Mouse (Mus musculus) CH12.LX (cell line): Measurements from ENCODE around the gene Myo10. TPM values are rescaled to one million over a fixed set of nuclear protein-coding genes. Genes with fewer than 3 reads are reported as not detected.

ENCODE experiments used
- DNase-seq: peaks from one replicate; pipeline ENCODE4 v3.0.0-alpha.2; 2013; ENCODE audit errors: extremely low read depth
- H3K27ac ChIP-seq: 2 replicates; pipeline ENCODE4 v1.5.1; 2012; ENCODE audit warnings: low read depth, mild to moderate bottlenecking, control low read depth, moderate library complexity; ENCODE audit not compliant: insufficient read depth
- H3K27me3 ChIP-seq: replicated peaks from 2 replicates; pipeline ENCODE3; 2012; ENCODE audit warnings: inconsistent platforms
- H3K36me3 ChIP-seq, 2 experiments: replicated peaks in 1 of 2; 2 replicates each; pipeline versions ENCODE3 to v1.6.1; 2012; ENCODE audit warnings: inconsistent platforms in 1 of 2, low read length in 1 of 2, mild to moderate bottlenecking in 1 of 2, mixed read lengths in 1 of 2, moderate library complexity in 1 of 2; ENCODE audit not compliant: control insufficient read depth in 1 of 2, insufficient read depth in 1 of 2
- H3K4me1 ChIP-seq, 2 experiments: 2 replicates each; pipeline ENCODE4 v1.6.1; 2012; ENCODE audit warnings: inconsistent platforms in 1 of 2, moderate library complexity in 1 of 2; ENCODE audit not compliant: insufficient read depth in 2 of 2, control insufficient read depth in 1 of 2
- H3K4me2 ChIP-seq: 2 replicates; pipeline ENCODE4 v1.6.1; 2012; ENCODE audit warnings: low read depth, mild to moderate bottlenecking, control low read depth; ENCODE audit not compliant: poor library complexity, insufficient read depth, severe bottlenecking
- H3K4me3 ChIP-seq, 3 experiments: fragments of 150-350 bp in 1 of 3; sonication (generic) in 1 of 3; replicated peaks in 1 of 3; 2 replicates each; pipeline versions ENCODE3 to v1.5.1; 2011 to 2012; ENCODE audit warnings: low read depth in 2 of 3, low read length in 2 of 3, mild to moderate bottlenecking in 2 of 3, moderate library complexity in 2 of 3, control low read depth in 1 of 3, improper control_type of control experiment in 1 of 3, inconsistent platforms in 1 of 3, mixed read lengths in 1 of 3; ENCODE audit not compliant: poor library complexity in 1 of 3
- H3K79me2 ChIP-seq: replicated peaks from 2 replicates; pipeline ENCODE4 v1.6.1; 2012; ENCODE audit warnings: mild to moderate bottlenecking, moderate library complexity; ENCODE audit not compliant: control insufficient read depth, poor library complexity, insufficient read depth, severe bottlenecking; ENCODE audit errors: extremely low read depth
- H3K9ac ChIP-seq: 2 replicates; pipeline ENCODE4 v1.6.1; 2012; ENCODE audit warnings: low read depth, mild to moderate bottlenecking, control low read depth, moderate library complexity; ENCODE audit not compliant: insufficient read depth
- H3K9me3 ChIP-seq: replicated peaks from 2 replicates; pipeline ENCODE3; 2012; ENCODE audit warnings: low read length, inconsistent platforms, mixed read lengths
- CHD1 ChIP-seq: IDR thresholded peaks from 2 replicates; pipeline ENCODE4 v1.6.1; 2012; ENCODE audit warnings: low read depth, low read length, improper control_type of control experiment, inconsistent platforms
- CTCF ChIP-seq, 2 experiments: IDR thresholded peaks in 1 of 2; conservative IDR thresholded peaks in 1 of 2; 2 replicates each; pipeline ENCODE4 v1.5.1; 2011 to 2012; ENCODE audit warnings: low read depth in 2 of 2, low read length in 2 of 2, improper control_type of control experiment in 1 of 2, inconsistent platforms in 1 of 2, mild to moderate bottlenecking in 1 of 2, moderate library complexity in 1 of 2
- E2F4 ChIP-seq: IDR thresholded peaks from 2 replicates; pipeline ENCODE4 v1.6.1; 2011; ENCODE audit warnings: low read depth, low read length, improper control_type of control experiment; ENCODE audit not compliant: insufficient replicate concordance
- ELF1 ChIP-seq: IDR thresholded peaks from 2 replicates; pipeline ENCODE4 v1.6.1; 2014; ENCODE audit warnings: low read depth, mild to moderate bottlenecking, inconsistent platforms, low read length, improper control_type of control experiment
- EP300 ChIP-seq: IDR thresholded peaks from 2 replicates; pipeline ENCODE4 v1.6.1; 2011; ENCODE audit warnings: low read length, improper control_type of control experiment
- ETS1 ChIP-seq: conservative IDR thresholded peaks from 2 replicates; pipeline ENCODE4 v1.6.1; 2012; ENCODE audit warnings: low read depth, mild to moderate bottlenecking, inconsistent platforms, low read length, improper control_type of control experiment, moderate library complexity
- HCFC1 ChIP-seq: IDR thresholded peaks from 2 replicates; pipeline ENCODE4 v1.6.1; 2012; ENCODE audit warnings: low read depth, mild to moderate bottlenecking, inconsistent platforms, low read length, improper control_type of control experiment
- IRF4 ChIP-seq: IDR thresholded peaks from 2 replicates; pipeline ENCODE4 v1.6.1; 2014; ENCODE audit warnings: low read depth, mild to moderate bottlenecking, inconsistent platforms, low read length, improper control_type of control experiment
- JUN ChIP-seq: IDR thresholded peaks from 2 replicates; pipeline ENCODE4 v1.6.1; 2011; ENCODE audit warnings: low read depth, mild to moderate bottlenecking, low read length, improper control_type of control experiment, moderate library complexity; ENCODE audit not compliant: insufficient read depth
- JUND ChIP-seq: conservative IDR thresholded peaks from 2 replicates; pipeline ENCODE4 v1.6.1; 2011; ENCODE audit warnings: low read depth, low read length, improper control_type of control experiment
- KAT2A ChIP-seq: IDR thresholded peaks from 2 replicates; pipeline ENCODE4 v1.6.1; 2012; ENCODE audit warnings: low read length, improper control_type of control experiment, inconsistent platforms; ENCODE audit not compliant: insufficient replicate concordance
- MAX ChIP-seq: IDR thresholded peaks from 2 replicates; pipeline ENCODE4 v1.6.1; 2011; ENCODE audit warnings: low read length, improper control_type of control experiment
- NELFE ChIP-seq: IDR thresholded peaks from 2 replicates; pipeline ENCODE4 v1.6.1; 2011; ENCODE audit warnings: low read depth, low read length, improper control_type of control experiment
- NRF1 ChIP-seq: IDR thresholded peaks from 2 replicates; pipeline ENCODE4 v1.6.1; 2014; ENCODE audit warnings: low read depth, mild to moderate bottlenecking, inconsistent platforms, low read length, improper control_type of control experiment, moderate library complexity
- POLR2A ChIP-seq: IDR thresholded peaks from 2 replicates; pipeline ENCODE4 v1.6.1; 2011; ENCODE audit warnings: low read depth, mild to moderate bottlenecking, improper control_type of control experiment, low read length
- RAD21 ChIP-seq: IDR thresholded peaks from 2 replicates; pipeline ENCODE4 v1.6.1; 2011; ENCODE audit warnings: low read depth, mild to moderate bottlenecking, low read length, improper control_type of control experiment, moderate library complexity
- RCOR1 ChIP-seq: conservative IDR thresholded peaks from 2 replicates; pipeline ENCODE4 v1.6.1; 2012; ENCODE audit warnings: low read depth, mild to moderate bottlenecking, inconsistent platforms, low read length, improper control_type of control experiment
- TCF12 ChIP-seq: IDR thresholded peaks from 2 replicates; pipeline ENCODE4 v1.6.1; 2014; ENCODE audit warnings: low read depth, mild to moderate bottlenecking, inconsistent platforms, low read length, improper control_type of control experiment
- ZKSCAN1 ChIP-seq: IDR thresholded peaks from 2 replicates; pipeline ENCODE4 v1.6.1; 2012; ENCODE audit warnings: low read depth, inconsistent platforms, low read length, improper control_type of control experiment, borderline replicate concordance
- ZMIZ1 ChIP-seq: IDR thresholded peaks from 2 replicates; pipeline ENCODE4 v1.6.1; 2012; ENCODE audit warnings: low read depth, mild to moderate bottlenecking, inconsistent platforms, low read length, improper control_type of control experiment
- dilution Hi-C: fragments of 300-500 bp; cut with MboI; formaldehyde crosslinking; loops from 2 replicates; pipeline ENCODE4 v1.14.3; 2020; ENCODE audit warnings: low sequenced_read_pairs; ENCODE audit not compliant: extremely low pct_unique_long_range_greater_than_20kb, extremely low pct_ligation_motif_present
- in situ Hi-C: fragments of 300-500 bp; cut with MboI; formaldehyde crosslinking; loops from 3 replicates; pipeline ENCODE4 v1.14.3; 2019; ENCODE audit warnings: low sequenced_read_pairs, low pct_ligation_motif_present, low pct_unique_long_range_greater_than_20kb, mixed read lengths
- polyA plus RNA-seq: library from polyadenylated mRNA; unstranded; fragments of >175 nt; gene quantifications from 2 replicates; pipeline ENCODE4 v1.2.1, GENCODE M21; 2012; ENCODE audit warnings: low read depth; ENCODE audit not compliant: insufficient read length
- total RNA-seq, 2 experiments: library from RNA; depleted of rRNA; stranded (reverse); fragments of 300-350 nt in 1 of 2; fragments of >200 nt in 1 of 2; gene quantifications; 2 replicates each; pipeline ENCODE4 v1.2.3; 2012 to 2014

Myo10 gene
- total and polyA plus RNA-seq, 3 experiments = 6.4 to 13.6 (median 8.6) TPM

- in situ Hi-C loops = no loop called here
- no peak overlapping the region for H3K4me3 ChIP-seq
- peaks cover 4% of the 10 kb centered on the region for H3K9me3 ChIP-seq
- H3K79me2 ChIP-seq = no peaks in the 10 kb centered on the region
- dilution Hi-C loops = no loop called here
- H3K4me1 ChIP-seq = no peaks in the 10 kb centered on the region
- DNase-seq = no peak
- no peak overlapping the region for H3K9ac ChIP-seq
- no peak overlapping the region for H3K27ac ChIP-seq
- H3K36me3 ChIP-seq = no peaks in the 10 kb centered on the region
- no peak for TF ChIP-seq RAD21
- no peak for TF ChIP-seq KAT2A
- no peak for TF ChIP-seq POLR2A
- TF ChIP-seq NELFE = no peak
- no peak for TF ChIP-seq ZMIZ1
- H3K27me3 ChIP-seq = no peaks in the 10 kb centered on the region
- no peak overlapping the region for H3K4me2 ChIP-seq
These were observed 26.0 kb downstream of the Myo10 start for GRCm38 (mm10) chr15:25648287-25648686.

DNA sequence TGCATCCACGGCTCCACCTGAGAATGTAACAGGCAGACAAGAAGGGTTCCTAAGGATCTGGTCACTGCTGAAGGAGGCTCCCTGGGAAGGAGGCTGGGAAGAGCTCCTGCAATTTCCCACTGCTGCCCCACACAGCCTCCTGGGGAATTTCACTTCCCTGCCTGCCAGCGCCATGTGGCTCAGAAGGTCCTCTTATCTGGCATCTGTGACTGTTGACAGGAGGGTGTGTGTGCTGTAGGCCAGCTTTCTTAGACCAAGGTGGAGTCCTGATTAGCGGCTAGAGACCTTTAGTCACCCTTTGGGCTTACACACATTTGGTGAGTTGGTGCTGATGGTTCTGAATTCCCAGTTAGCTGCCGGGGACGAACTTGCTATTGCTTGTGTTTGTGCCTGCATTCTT is 28.0 kb downstream of the Myo10 start:
- no peaks in the 10 kb centered on the region for H3K27me3 ChIP-seq
- DNase-seq = no peak
- H3K79me2 ChIP-seq = no peaks in the 10 kb centered on the region
- no peaks in the 10 kb centered on the region for H3K36me3 ChIP-seq
- TF ChIP-seq KAT2A = no peak
- no peak for TF ChIP-seq CTCF (conservative IDR thresholded peaks at IDR 0.05 in 1 of 2, IDR thresholded peaks at IDR 0.05 in 1 of 2; ENCODE audit: low read depth in 2 of 2, low read length in 2 of 2)
- no peak for TF ChIP-seq TCF12
- no peak for TF ChIP-seq E2F4
- no peak for TF ChIP-seq ETS1
- no peak for TF ChIP-seq JUND
- no peak for TF ChIP-seq ZKSCAN1
- no peak for TF ChIP-seq JUN
- no peak for TF ChIP-seq CHD1
- no peak for TF ChIP-seq HCFC1
- TF ChIP-seq IRF4 = no peak
- no peak for TF ChIP-seq POLR2A
- TF ChIP-seq ELF1 = no peak
- TF ChIP-seq EP300 = no peak
- no peak for TF ChIP-seq RCOR1
- TF ChIP-seq ZMIZ1 = no peak
- no peak for TF ChIP-seq NRF1
- TF ChIP-seq MAX = no peak
- in situ Hi-C loops (no loop called here), dilution Hi-C loops (no loop called here)
- no peak overlapping the region for H3K4me2 ChIP-seq
- no peaks in the 10 kb centered on the region for H3K4me1 ChIP-seq
- H3K9me3 ChIP-seq = peaks cover 4% of the 10 kb centered on the region
- H3K9ac ChIP-seq = no peak overlapping the region
- no peak overlapping the region for H3K27ac ChIP-seq
- no peak overlapping the region for H3K4me3 ChIP-seq
